Mouse (Mus musculus): ENCODE measurements around the gene Far1.

The Far1 gene

DNA sequence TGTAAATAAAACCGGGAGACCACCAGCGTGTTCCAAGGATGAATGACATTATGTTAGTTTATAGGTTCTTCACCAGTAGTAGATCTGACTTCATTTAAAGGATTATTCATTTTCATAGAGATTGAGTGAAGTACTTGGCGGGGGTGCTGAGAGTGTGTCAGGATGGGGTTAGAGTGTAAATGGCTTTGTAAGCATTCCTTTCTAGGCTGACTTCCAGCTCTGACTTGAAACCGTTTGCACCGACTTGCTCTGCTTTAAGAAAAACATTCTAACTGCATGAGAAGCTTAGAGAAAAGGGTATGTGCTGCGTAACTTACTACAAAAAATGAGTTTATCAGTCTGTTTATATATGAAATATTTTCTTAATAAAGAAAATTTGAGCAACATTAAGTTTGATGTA, 57.5 kb downstream of the Far1 start:
- in situ Hi-C loops (cut with MseI, MboI) = no loop called here

DNA sequence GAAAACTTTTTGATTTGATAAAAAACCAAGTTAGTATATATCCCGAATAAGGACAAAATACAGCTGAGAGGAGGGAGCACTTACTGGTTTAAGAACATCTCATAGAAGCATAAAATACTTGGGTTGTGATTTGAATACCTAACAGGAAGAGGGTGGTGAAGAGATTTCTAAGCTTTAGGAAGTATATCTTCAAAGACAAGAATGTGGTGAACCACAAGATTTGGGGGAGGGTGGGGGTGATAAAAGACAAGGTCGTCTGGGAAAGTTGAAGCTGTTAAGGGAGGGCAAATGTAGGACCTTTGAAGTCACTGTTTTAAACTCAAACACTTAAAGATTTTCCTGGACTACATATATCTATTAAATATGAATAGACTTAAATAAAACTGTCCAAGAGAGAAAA, 59.1 kb downstream of the Far1 start:
- in situ Hi-C loops (cut with MseI, MboI) = no loop called here

DNA sequence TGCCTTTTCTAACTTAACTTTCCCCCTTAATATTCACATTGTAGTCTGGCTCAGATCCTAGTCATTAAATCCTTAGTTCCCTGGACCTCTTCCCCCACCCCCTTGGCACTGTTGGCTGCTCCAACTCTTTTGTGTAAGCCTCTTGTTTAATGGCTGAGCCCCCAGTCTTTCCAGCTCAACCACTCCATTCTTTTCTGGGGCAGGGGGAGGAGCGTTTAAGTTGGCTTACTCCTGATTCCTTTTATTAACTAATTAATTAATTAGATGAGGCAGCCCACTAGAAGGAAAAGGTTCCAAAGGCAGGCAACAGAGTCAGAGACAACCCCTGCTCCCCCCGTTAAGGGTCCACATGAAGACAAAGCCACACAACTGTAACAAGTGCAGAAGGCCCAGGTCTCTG, 68.5 kb downstream of the Far1 start:
- in situ Hi-C loops (cut with MseI, MboI) = no loop called here

DNA sequence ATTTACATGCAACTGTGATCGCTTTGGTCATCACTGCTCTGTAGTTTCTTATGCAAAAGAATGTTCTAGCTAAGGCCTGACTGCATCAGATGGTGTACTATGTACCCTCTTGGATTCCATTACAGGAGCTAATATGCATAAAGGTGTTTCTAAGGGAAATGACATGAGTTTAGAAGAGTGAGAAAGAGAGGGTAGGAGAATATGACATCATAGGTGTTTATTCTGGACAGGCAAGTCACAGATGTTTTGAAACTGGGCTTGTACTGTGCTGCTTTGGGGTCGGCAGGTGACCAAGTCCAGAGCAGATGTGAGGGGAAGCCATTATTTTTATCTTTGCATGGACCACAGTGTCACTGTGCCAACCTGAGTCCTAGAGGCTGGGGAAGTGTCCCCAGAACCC, 75.6 kb downstream of the Far1 start:
- in situ Hi-C loops (cut with MseI, MboI) = no loop called here

GRCm38 (mm10) chr7:113590330-113590729, 76.7 kb downstream of the Far1 start:
- in situ Hi-C loops (cut with MseI, MboI) = loop anchor here in 1 of 2 experiments (5.0 kb wide), 1 partner anchor 213 kb away; no protein-coding TSS in a partner anchor

- in situ Hi-C loops (cut with MseI, MboI) = loop anchor here in 1 of 2 experiments (5.0 kb wide), 1 partner anchor 214 kb away; no protein-coding TSS in a partner anchor
Observed at GRCm38 (mm10) chr7:113591084-113591483, 77.5 kb downstream of the Far1 start.

GRCm38 (mm10) chr7:113591557-113592354, 78.1 kb downstream of the Far1 start:
- in situ Hi-C loops (cut with MseI, MboI) = loop anchor here in 1 of 2 experiments (5.0 kb wide), 1 partner anchor 214 kb away; no protein-coding TSS in a partner anchor

GRCm38 (mm10) chr7:113592696-113593095, 79.1 kb downstream of the Far1 start:
- in situ Hi-C loops (cut with MseI, MboI) = loop anchor here in 1 of 2 experiments (5.0 kb wide), 1 partner anchor 215 kb away; no protein-coding TSS in a partner anchor

GRCm38 (mm10) chr7:113594363-113594762, 80.7 kb downstream of the Far1 start:
- in situ Hi-C loops (cut with MseI, MboI) = loop anchor here in 1 of 2 experiments (5.0 kb wide), 1 partner anchor 217 kb away; no protein-coding TSS in a partner anchor

DNA sequence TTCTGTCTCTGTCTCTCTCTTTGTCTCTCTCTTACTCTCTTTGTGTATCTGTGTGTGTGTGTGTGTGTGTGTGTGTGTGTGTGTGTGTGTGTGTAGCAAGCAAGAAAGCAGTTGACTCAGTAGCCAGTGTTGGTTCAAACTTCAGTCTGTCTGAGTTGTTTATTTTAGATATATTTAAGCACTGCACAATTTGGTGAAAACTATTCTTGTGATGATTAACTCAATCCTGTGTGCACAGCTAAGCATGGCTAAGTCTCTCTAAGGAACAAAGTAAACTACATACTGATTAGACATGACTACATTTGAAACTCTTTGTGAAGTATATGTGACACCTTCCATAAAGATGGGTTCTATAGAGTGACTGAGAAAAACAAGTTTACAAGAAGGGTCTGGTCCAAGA, 83.6 kb downstream of the Far1 start:
- in situ Hi-C loops (cut with MseI, MboI) = no loop called here

- in situ Hi-C loops (cut with MseI, MboI) = no loop called here
Observed at GRCm38 (mm10) chr7:113601803-113602202, 88.2 kb downstream of the Far1 start.

DNA sequence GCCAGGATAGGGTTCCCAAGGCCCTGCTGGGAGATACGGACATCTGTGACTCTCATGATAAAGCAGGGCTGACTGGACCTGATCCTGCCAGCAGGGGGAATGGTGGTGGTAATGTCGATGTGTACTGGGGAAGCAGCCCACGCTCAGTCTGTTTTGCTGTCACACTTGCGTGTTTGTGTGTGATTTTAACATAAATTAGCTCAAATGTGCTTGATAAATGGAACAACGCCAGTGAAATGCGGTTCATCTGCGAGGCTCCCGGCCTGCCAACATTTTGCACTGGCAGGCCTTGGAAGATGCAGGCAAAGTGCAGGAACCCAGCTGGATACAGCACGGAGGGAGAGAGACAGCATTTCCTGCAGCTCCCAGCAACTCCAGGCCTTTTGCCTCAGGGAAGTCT, 94.3 kb downstream of the Far1 start:
- in situ Hi-C loops (cut with MseI, MboI) = no loop called here

GRCm38 (mm10) chr7:113609027-113609705, 95.5 kb downstream of the Far1 start:
- in situ Hi-C loops (cut with MseI, MboI) = no loop called here

GRCm38 (mm10) chr7:113612628-113613027, 99.0 kb downstream of the Far1 start:
- in situ Hi-C loops (cut with MseI, MboI) = no loop called here

DNA sequence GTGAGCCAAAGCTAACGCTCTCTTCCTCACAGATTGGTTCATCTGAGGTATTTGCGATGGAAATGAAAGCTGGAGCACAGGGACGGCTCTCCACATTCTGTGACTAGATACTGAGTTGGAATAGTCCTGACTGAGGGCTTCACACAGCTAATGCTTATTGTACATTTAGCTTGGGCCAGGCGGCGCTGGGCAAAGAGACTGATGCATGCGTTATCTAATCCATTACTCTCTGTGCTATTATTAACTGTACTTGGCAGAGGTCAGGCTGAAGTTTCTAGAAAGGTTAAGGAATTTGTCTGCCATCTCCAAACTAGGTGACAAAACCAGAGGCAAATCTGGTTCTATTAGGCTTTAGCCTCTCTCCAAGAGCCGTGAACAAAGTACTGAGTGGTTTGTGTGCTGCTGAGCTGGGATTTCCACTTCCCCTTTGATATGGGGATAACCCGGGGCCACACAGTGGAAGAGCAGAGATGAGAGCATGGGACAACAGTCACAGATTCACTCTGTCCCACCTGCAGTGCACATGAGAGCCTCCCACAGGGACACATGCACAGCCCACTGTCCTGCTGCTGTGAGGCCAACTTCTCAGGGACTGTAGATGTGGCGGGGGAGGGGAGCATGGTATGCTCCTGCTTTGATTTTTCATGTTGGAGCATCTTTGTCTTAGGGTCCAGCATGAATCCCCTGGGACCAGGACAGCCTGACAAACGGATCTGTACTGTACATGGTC, 100.7 kb downstream of the Far1 start:
- in situ Hi-C loops (cut with MseI, MboI) = no loop called here

DNA sequence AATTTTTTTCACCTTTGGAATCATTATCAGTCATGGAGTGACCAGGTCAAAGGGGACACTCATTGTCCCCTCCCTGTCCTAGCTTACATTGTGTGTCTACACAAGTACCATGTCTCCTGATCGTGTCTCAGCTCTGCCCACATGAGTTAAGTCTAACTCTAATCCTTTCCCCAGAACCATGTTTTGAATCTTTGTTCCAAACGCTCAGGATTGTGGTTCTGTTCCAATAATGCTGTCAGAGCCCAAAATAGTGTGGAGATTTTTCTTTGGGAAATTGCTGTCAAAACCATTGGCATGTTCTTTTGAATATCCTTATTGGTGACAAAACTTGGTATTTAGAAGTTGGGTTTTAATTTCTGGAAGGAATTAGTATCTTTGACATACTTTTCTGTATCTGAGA, 105.5 kb downstream of the Far1 start:
- in situ Hi-C loops (cut with MseI, MboI) = no loop called here

DNA sequence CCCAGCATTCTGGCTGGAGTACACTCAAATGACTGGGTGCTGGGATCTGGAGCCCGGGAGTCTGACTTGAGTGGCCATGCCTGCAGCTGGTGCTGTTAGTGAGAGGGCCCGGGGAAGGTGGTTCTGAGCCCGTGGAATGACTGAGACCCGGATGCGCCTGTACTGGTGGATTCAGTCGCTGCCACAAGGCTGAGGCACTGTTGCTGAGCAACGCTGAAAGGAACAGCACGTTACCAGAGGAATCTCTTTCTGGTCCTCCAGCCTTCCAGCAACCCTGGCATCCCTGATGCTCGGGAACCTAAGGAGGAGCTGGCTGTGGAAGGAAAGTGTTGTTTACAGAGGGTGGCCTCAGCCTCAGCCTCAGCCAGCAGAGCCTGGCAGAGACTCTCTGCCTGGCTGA, 106.1 kb downstream of the Far1 start:
- in situ Hi-C loops (cut with MseI, MboI) = no loop called here

All from mouse trophoblast stem cell (cell line).